Mouse (Mus musculus): ENCODE data around the gene Anxa2. TPM values are rescaled to one million over a fixed set of nuclear protein-coding genes. Genes with fewer than 3 reads are reported as not detected.

Gene Anxa2
- polyA plus RNA-seq, 1 experiment from 2014 or later = 82.2 TPM

GRCm38 (mm10) chr9:69443203-69443602 lies 10.2 kb upstream of the Anxa2 start:
- no peak for ATAC-seq
- no peaks in the 10 kb centered on the region for H3K36me3 ChIP-seq (ENCODE audit: control insufficient read depth, insufficient read depth)
- H3K27ac ChIP-seq (ENCODE audit: low read length) = no peak overlapping the region
- H3K4me1 ChIP-seq (replicated peaks; ENCODE audit: control insufficient read depth, insufficient read depth, low read length) = no peaks in the 10 kb centered on the region; the same call in 1 of the 2 replicates
- H3K9me3 ChIP-seq (ENCODE audit: control insufficient read depth, low read length) = no peaks in the 10 kb centered on the region
- no peaks in the 10 kb centered on the region for H3K27me3 ChIP-seq (replicated peaks; ENCODE audit: control insufficient read depth, insufficient read depth, low read length)
- H3K4me2 ChIP-seq (ENCODE audit: low read length) = no peak overlapping the region
- H3K4me3 ChIP-seq (replicated peaks; ENCODE audit: low read length) = no peak overlapping the region
- no peak overlapping the region for H3K9ac ChIP-seq (replicated peaks; ENCODE audit: low read depth, low read length)
- 62% methylated on average over 3 of the region's 3 CpGs for WGBS

DNA sequence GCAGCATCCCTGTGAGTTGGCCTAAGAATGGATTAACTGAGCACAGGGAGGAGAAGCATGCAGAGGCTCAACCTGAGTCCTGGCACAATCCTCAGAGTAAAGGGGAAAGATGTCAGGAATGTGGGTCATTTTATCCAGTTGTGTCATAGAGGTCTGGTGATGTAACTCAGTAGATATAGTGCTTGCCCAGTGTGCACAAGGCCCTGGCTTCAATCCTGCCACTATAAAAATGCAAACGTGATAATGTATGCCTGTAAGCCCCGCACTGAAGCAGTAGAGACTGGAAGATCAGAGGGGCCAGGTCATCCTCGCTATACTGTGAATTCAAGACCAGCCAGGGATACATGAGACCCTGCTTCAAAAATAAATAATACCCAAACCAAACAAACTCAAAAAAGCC lies 4.6 kb upstream of the Anxa2 start:
- ATAC-seq = no peak
- Histone ChIP-seq H3K9me3 (ENCODE audit: control insufficient read depth, low read length) (no peaks in the 10 kb centered on the region), H3K27ac (ENCODE audit: low read length) (no peak overlapping the region), H3K4me1 (replicated peaks; ENCODE audit: control insufficient read depth, insufficient read depth, low read length) (peaks cover 9% of the 10 kb centered on the region), H3K36me3 (ENCODE audit: control insufficient read depth, insufficient read depth) (no peaks in the 10 kb centered on the region), H3K4me2 (ENCODE audit: low read length) (no peak overlapping the region), H3K27me3 (replicated peaks; ENCODE audit: control insufficient read depth, insufficient read depth, low read length) (no peaks in the 10 kb centered on the region; the same call in 1 of the 2 replicates), H3K4me3 (replicated peaks; ENCODE audit: low read length) (no peak overlapping the region), H3K9ac (replicated peaks; ENCODE audit: low read depth, low read length) (no peak overlapping the region)
- 66% methylated on average over 3 of the region's 3 CpGs for WGBS

GRCm38 (mm10) chr9:69450636-69451035 lies 2.8 kb upstream of the Anxa2 start:
- Histone ChIP-seq H3K9me3 (ENCODE audit: control insufficient read depth, low read length) (no peaks in the 10 kb centered on the region), H3K4me1 (replicated peaks; ENCODE audit: control insufficient read depth, insufficient read depth, low read length) (peaks cover 19% of the 10 kb centered on the region), H3K9ac (replicated peaks; ENCODE audit: low read depth, low read length) (no peak overlapping the region), H3K4me3 (replicated peaks; ENCODE audit: low read length) (no peak overlapping the region), H3K27ac (ENCODE audit: low read length) (no peak overlapping the region), H3K27me3 (replicated peaks; ENCODE audit: control insufficient read depth, insufficient read depth, low read length) (peaks cover 13% of the 10 kb centered on the region), H3K36me3 (ENCODE audit: control insufficient read depth, insufficient read depth) (no peaks in the 10 kb centered on the region), H3K4me2 (ENCODE audit: low read length) (no peak overlapping the region)
- ATAC-seq = no peak
- 78% methylated on average over 9 of the region's 9 CpGs for WGBS

GRCm38 (mm10) chr9:69451886-69452810 lies 1.3 kb upstream of the Anxa2 start:
- Histone ChIP-seq H3K36me3 (ENCODE audit: control insufficient read depth, insufficient read depth) (no peaks in the 10 kb centered on the region), H3K4me2 (ENCODE audit: low read length) (no peak overlapping the region), H3K9me3 (ENCODE audit: control insufficient read depth, low read length) (no peaks in the 10 kb centered on the region), H3K27ac (ENCODE audit: low read length) (no peak overlapping the region), H3K27me3 (replicated peaks; ENCODE audit: control insufficient read depth, insufficient read depth, low read length) (peaks cover 14% of the 10 kb centered on the region), H3K4me3 (replicated peaks; ENCODE audit: low read length) (no peak overlapping the region), H3K9ac (replicated peaks; ENCODE audit: low read depth, low read length) (no peak overlapping the region), H3K4me1 (replicated peaks; ENCODE audit: control insufficient read depth, insufficient read depth, low read length) (peaks cover 19% of the 10 kb centered on the region)
- WGBS = 95% methylated on average over 10 of the region's 10 CpGs
- no peak for ATAC-seq

- ATAC-seq = no peak; the same call in 1 of the 2 replicates
- peak overlapping the region; percentile 44; the same call in 1 of the 2 replicates for H3K27ac ChIP-seq (ENCODE audit: low read length)
These were observed 664 bp downstream of the Anxa2 start for GRCm38 (mm10) chr9:69453901-69454666.

DNA sequence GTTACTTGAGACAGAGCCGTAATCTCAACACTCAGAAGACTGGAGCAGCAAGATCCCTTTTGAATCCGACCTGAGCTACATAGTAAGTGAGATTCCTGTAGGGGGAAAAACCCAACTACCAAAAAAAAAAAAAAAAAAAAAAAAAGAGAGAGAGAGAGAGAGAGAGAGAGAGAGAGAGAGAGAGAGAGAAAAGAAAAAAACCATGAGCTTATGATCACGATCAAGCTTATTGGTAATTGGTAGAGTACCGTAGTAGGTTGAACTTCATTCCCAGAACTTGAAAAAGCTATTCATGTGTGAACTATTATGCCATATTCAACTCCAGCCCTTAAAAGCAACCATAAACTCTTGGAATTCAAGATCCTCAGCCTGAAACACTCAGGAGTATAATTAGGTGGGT lies 1.3 kb downstream of the Anxa2 start:
- no peak overlapping the region for H3K9ac ChIP-seq (replicated peaks; ENCODE audit: low read depth, low read length)
- peak overlapping the region; percentile 86 for H3K4me2 ChIP-seq (ENCODE audit: low read length)
- no peak overlapping the region for H3K27ac ChIP-seq (ENCODE audit: low read length)
- peaks cover 23% of the 10 kb centered on the region for H3K4me1 ChIP-seq (replicated peaks; ENCODE audit: control insufficient read depth, insufficient read depth, low read length)
- no peaks in the 10 kb centered on the region for H3K9me3 ChIP-seq (ENCODE audit: control insufficient read depth, low read length)
- peaks cover 14% of the 10 kb centered on the region for H3K27me3 ChIP-seq (replicated peaks; ENCODE audit: control insufficient read depth, insufficient read depth, low read length)
- 67% methylated on average over 4 of the region's 4 CpGs for WGBS
- H3K4me3 ChIP-seq (replicated peaks; ENCODE audit: low read length) = peak overlapping the region; percentile 48; the same call in 1 of the 2 replicates
- ATAC-seq = no peak
- H3K36me3 ChIP-seq (ENCODE audit: control insufficient read depth, insufficient read depth) = no peaks in the 10 kb centered on the region

More at GRCm38 (mm10) chr9:69453901-69454666, 664 bp downstream of the Anxa2 start:
- Histone ChIP-seq H3K9me3 (ENCODE audit: control insufficient read depth, low read length) (no peaks in the 10 kb centered on the region), H3K4me3 (replicated peaks; ENCODE audit: low read length) (peak overlapping the region; percentile 48), H3K9ac (replicated peaks; ENCODE audit: low read depth, low read length) (peak overlapping the region; percentile 56), H3K27me3 (replicated peaks; ENCODE audit: control insufficient read depth, insufficient read depth, low read length) (peaks cover 14% of the 10 kb centered on the region), H3K4me1 (replicated peaks; ENCODE audit: control insufficient read depth, insufficient read depth, low read length) (peaks cover 23% of the 10 kb centered on the region), H3K4me2 (ENCODE audit: low read length) (peak overlapping the region; percentile 86), H3K36me3 (ENCODE audit: control insufficient read depth, insufficient read depth) (no peaks in the 10 kb centered on the region)
- WGBS = 8% methylated on average over 32 of the region's 32 CpGs

DNA sequence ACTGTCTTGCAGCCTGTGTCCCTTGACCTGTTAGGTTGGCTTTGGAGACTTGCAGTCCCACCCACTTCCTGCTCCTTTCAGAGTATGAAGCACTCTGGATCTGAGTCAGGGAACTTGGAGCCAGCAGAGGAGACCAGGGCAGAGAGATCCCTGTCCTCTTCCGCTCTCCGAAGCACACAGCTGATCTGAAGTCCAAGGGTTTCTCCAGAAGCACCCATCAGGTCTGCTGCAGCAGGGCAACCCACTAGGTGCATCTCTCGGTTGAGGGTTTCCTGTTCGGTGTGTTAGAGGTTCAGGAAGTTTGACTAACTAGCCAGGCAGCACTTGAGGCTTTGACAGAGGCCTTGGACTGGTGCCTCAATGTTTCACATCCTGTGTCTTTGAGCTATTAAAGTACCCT lies 2.0 kb downstream of the Anxa2 start:
- WGBS = 68% methylated on average over 4 of the region's 4 CpGs
- H3K27ac ChIP-seq (ENCODE audit: low read length) = no peak overlapping the region

DNA sequence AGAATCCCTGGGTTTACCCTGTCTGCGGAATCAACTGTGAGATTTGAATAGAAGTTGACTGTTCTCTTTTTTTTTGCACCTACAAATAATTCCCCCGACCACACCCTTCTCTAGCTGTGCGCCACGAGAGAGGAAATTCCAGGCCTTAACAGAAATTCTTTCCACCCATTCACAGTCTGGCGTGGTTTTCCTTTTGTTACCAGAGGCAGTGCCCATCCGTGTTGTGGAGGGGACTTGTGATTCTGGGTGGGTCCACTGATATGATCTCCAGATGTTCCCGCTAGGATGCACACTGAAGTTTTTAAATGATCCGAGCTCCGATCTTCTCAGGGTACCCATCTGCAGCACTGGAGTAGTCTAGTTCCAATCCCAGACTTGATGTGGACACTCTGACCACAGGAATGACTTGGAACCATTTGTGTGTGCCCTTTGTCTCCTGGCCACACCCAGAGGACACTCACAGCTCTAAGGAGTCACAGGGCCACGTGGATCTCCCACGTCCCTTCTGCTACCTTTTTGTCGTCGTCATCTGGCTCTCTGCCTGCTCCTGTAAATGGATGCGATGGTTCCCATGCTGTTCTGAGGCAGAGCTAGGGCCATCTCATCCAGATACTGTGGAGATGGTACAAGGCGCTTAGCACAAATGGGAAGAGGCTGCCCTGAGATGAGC lies 3.1 kb downstream of the Anxa2 start:
- Histone ChIP-seq H3K36me3 (ENCODE audit: control insufficient read depth, insufficient read depth) (no peaks in the 10 kb centered on the region), H3K9ac (replicated peaks; ENCODE audit: low read depth, low read length) (no peak overlapping the region), H3K4me3 (replicated peaks; ENCODE audit: low read length) (no peak overlapping the region), H3K4me1 (replicated peaks; ENCODE audit: control insufficient read depth, insufficient read depth, low read length) (peaks cover 23% of the 10 kb centered on the region), H3K4me2 (ENCODE audit: low read length) (no peak overlapping the region), H3K27me3 (replicated peaks; ENCODE audit: control insufficient read depth, insufficient read depth, low read length) (peaks cover 14% of the 10 kb centered on the region), H3K27ac (ENCODE audit: low read length) (no peak overlapping the region), H3K9me3 (ENCODE audit: control insufficient read depth, low read length) (no peaks in the 10 kb centered on the region)
- no peak for ATAC-seq
- 79% methylated on average over 15 of the region's 15 CpGs for WGBS

More for the DNA sequence above, 2.0 kb downstream of the Anxa2 start:
- Histone ChIP-seq H3K4me2 (ENCODE audit: low read length) (peak overlapping the region; percentile 10; the same call in 1 of the 2 replicates), H3K4me1 (replicated peaks; ENCODE audit: control insufficient read depth, insufficient read depth, low read length) (peaks cover 23% of the 10 kb centered on the region), H3K9me3 (ENCODE audit: control insufficient read depth, low read length) (no peaks in the 10 kb centered on the region), H3K9ac (replicated peaks; ENCODE audit: low read depth, low read length) (no peak overlapping the region), H3K36me3 (ENCODE audit: control insufficient read depth, insufficient read depth) (no peaks in the 10 kb centered on the region), H3K4me3 (replicated peaks; ENCODE audit: low read length) (no peak overlapping the region), H3K27me3 (replicated peaks; ENCODE audit: control insufficient read depth, insufficient read depth, low read length) (peaks cover 14% of the 10 kb centered on the region)
- no peak for ATAC-seq

GRCm38 (mm10) chr9:69457143-69457542 lies 3.7 kb downstream of the Anxa2 start:
- H3K4me2 ChIP-seq (ENCODE audit: low read length) = no peak overlapping the region
- peaks cover 23% of the 10 kb centered on the region for H3K4me1 ChIP-seq (replicated peaks; ENCODE audit: control insufficient read depth, insufficient read depth, low read length)
- peaks cover 14% of the 10 kb centered on the region for H3K27me3 ChIP-seq (replicated peaks; ENCODE audit: control insufficient read depth, insufficient read depth, low read length)
- H3K9ac ChIP-seq (replicated peaks; ENCODE audit: low read depth, low read length) = no peak overlapping the region
- 94% methylated on average over 3 of the region's 3 CpGs for WGBS
- ATAC-seq = no peak
- no peak overlapping the region for H3K27ac ChIP-seq (ENCODE audit: low read length)
- no peaks in the 10 kb centered on the region for H3K9me3 ChIP-seq (ENCODE audit: control insufficient read depth, low read length)
- H3K36me3 ChIP-seq (ENCODE audit: control insufficient read depth, insufficient read depth) = no peaks in the 10 kb centered on the region
- H3K4me3 ChIP-seq (replicated peaks; ENCODE audit: low read length) = no peak overlapping the region

Measured in forebrain, embryonic 16.5 days (tissue).